Mouse (Mus musculus): ENCODE measurements around the gene Tmem254c.
"Not testable (repeated sequence)": the region's sequence is repeated elsewhere in the genome, so short reads cannot be mapped to it uniquely, and the experiment has no call there.

GRCm38 (mm10) chr14:26067325-26067633, at the start of gene Tmem254c:
- not testable (repeated sequence) for TF ChIP-seq POLR2A (IDR thresholded peaks at IDR 0.05; ENCODE audit: borderline replicate concordance, insufficient read depth, low read length); CTCF (IDR thresholded peaks at IDR 0.05; ENCODE audit: borderline replicate concordance, insufficient read depth, low read depth, low read length)
